Mouse (Mus musculus) myocyte (in vitro differentiated cells): Measurements from ENCODE around the gene Olig3. TPM values are rescaled to one million over a fixed set of nuclear protein-coding genes. Genes with fewer than 3 reads are reported as not detected.

Experiments used
- H3K27me3 ChIP-seq: one replicate; pipeline ENCODE4 v1.6.1; 2011; ENCODE audit not compliant: control insufficient read depth, insufficient read depth, insufficient read length
- H3K36me3 ChIP-seq: one replicate; pipeline ENCODE4 v1.6.1; 2011; ENCODE audit not compliant: control insufficient read depth, insufficient read depth
- H3K4me2 ChIP-seq: one replicate; pipeline ENCODE4 v1.6.1; 2011; ENCODE audit warnings: low read depth, control low read depth
- H3K4me3 ChIP-seq: one replicate; pipeline ENCODE4 v1.5.1; 2011; ENCODE audit warnings: mild to moderate bottlenecking, control low read depth, moderate library complexity
- H3K79me2 ChIP-seq: one replicate; pipeline ENCODE4 v1.6.1; 2011; ENCODE audit not compliant: control insufficient read depth, insufficient read depth
- H3ac ChIP-seq: one replicate; pipeline ENCODE4 v1.6.1; 2011; ENCODE audit not compliant: control insufficient read depth, insufficient read length
- CEBPB ChIP-seq: IDR thresholded peaks from 2 replicates; pipeline ENCODE4 v1.6.1; 2011; ENCODE audit warnings: mild to moderate bottlenecking, moderate library complexity; ENCODE audit not compliant: poor library complexity, insufficient read depth, severe bottlenecking
- E2F4 ChIP-seq: IDR thresholded peaks from one replicate; pipeline ENCODE4 v1.6.1; 2011; ENCODE audit warnings: mild to moderate bottlenecking, control low read depth, moderate library complexity; ENCODE audit not compliant: insufficient read depth
- MAX ChIP-seq: IDR thresholded peaks from one replicate; pipeline ENCODE4 v1.6.1; 2011; ENCODE audit warnings: low read depth, mild to moderate bottlenecking, control low read depth
- MYOD1 ChIP-seq, 3 experiments: IDR thresholded peaks; one replicate each; pipeline ENCODE4 v1.6.1; 2011; ENCODE audit warnings: control low read depth in 2 of 3, low read depth in 2 of 3, mild to moderate bottlenecking in 2 of 3, moderate library complexity in 1 of 3; ENCODE audit not compliant: insufficient read length in 2 of 3, control insufficient read depth in 1 of 3
- MYOG ChIP-seq, 3 experiments: IDR thresholded peaks; one replicate each; pipeline ENCODE4 v1.6.1; 2011; ENCODE audit warnings: control low read depth in 2 of 3, low read depth in 2 of 3, mild to moderate bottlenecking in 2 of 3; ENCODE audit not compliant: insufficient read length in 2 of 3, control insufficient read depth in 1 of 3, insufficient read depth in 1 of 3
- POLR2A ChIP-seq: IDR thresholded peaks from one replicate; pipeline ENCODE4 v1.6.1; 2011; ENCODE audit warnings: low read depth, mild to moderate bottlenecking, control low read depth, moderate library complexity; ENCODE audit not compliant: insufficient read length
- POLR2AphosphoS2 ChIP-seq: IDR thresholded peaks from one replicate; pipeline ENCODE4 v1.6.1; 2011; ENCODE audit warnings: low read depth, control low read depth; ENCODE audit not compliant: insufficient read length
- REST ChIP-seq: IDR thresholded peaks from one replicate; pipeline ENCODE4 v1.6.1; 2011; ENCODE audit warnings: mild to moderate bottlenecking, control low read depth, moderate library complexity; ENCODE audit not compliant: insufficient read depth, insufficient read length
- SRF ChIP-seq: IDR thresholded peaks from one replicate; pipeline ENCODE4 v1.6.1; 2011; ENCODE audit warnings: low read depth; ENCODE audit not compliant: control insufficient read depth, insufficient read length
- TCF12 ChIP-seq: IDR thresholded peaks from one replicate; pipeline ENCODE4 v1.6.1; 2011; ENCODE audit warnings: mild to moderate bottlenecking, control low read depth; ENCODE audit not compliant: poor library complexity, insufficient read depth, severe bottlenecking
- TCF3 ChIP-seq: IDR thresholded peaks from one replicate; pipeline ENCODE4 v1.6.1; 2011; ENCODE audit warnings: low read depth, control low read depth; ENCODE audit not compliant: insufficient read length
- USF1 ChIP-seq: IDR thresholded peaks from one replicate; pipeline ENCODE4 v1.6.1; 2011; ENCODE audit warnings: low read depth, mild to moderate bottlenecking, control low read depth, moderate library complexity
- polyA plus RNA-seq: library from polyadenylated mRNA; unstranded; fragments of >200 nt; fragmentation: generic; extraction: Trizol; gene quantifications from one replicate; pipeline ENCODE4 v1.2.1, GENCODE M21; 2012; ENCODE audit warnings: missing spikeins

The Olig3 gene
- polyA plus RNA-seq, 1 experiment = not detected

DNA sequence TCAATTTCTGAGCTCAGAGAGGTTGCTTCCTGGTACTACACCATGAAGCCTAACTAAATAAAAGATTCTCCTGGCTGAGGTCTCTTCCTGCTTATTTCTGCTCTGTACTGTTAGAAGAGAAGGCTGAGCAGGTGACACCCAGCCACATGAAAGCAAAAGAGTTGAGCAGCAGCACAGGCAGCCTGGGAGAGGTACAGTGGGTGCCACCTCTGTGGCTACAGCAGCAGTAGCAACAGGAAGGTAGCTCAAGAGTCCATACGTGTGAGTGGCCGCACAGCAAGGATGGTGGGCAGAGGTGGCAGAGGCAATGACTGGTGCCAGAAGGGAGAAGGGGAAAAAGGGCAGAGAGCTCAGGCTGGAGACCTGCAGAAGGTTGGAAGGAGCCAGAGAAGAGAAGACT lies 34.6 kb upstream of the Olig3 start:
- TF ChIP-seq MYOG (IDR thresholded peaks at IDR 0.05; ENCODE audit: control insufficient read depth in 1 of 3, insufficient read depth in 1 of 3, insufficient read length in 2 of 3, low read depth in 2 of 3) (no peak), REST (no peak), TCF12 (no peak), SRF (no peak), E2F4 (no peak), CEBPB (no peak), MAX (no peak), POLR2A (no peak)
- H3K4me2 ChIP-seq = no peak overlapping the region
- H3K36me3 ChIP-seq = no peaks in the 10 kb centered on the region
- H3K79me2 ChIP-seq = no peaks in the 10 kb centered on the region
- peaks cover 14% of the 10 kb centered on the region for H3K27me3 ChIP-seq
- no peak overlapping the region for H3K4me3 ChIP-seq
- H3ac ChIP-seq = no peak overlapping the region

- TF ChIP-seq MYOD1 (IDR thresholded peaks at IDR 0.05; ENCODE audit: control insufficient read depth in 1 of 3, insufficient read length in 2 of 3, low read depth in 2 of 3) (no peak), MAX (no peak), SRF (no peak), REST (no peak), TCF3 (no peak), CEBPB (no peak), USF1 (no peak), POLR2AphosphoS2 (no peak), E2F4 (no peak), TCF12 (no peak), MYOG (IDR thresholded peaks at IDR 0.05; ENCODE audit: control insufficient read depth in 1 of 3, insufficient read depth in 1 of 3, insufficient read length in 2 of 3, low read depth in 2 of 3) (no peak), POLR2A (no peak)
- H3K27me3 ChIP-seq = no peaks in the 10 kb centered on the region
- H3K4me2 ChIP-seq = no peak overlapping the region
- H3K79me2 ChIP-seq = no peaks in the 10 kb centered on the region
- H3ac ChIP-seq = no peak overlapping the region
- H3K36me3 ChIP-seq = no peaks in the 10 kb centered on the region
- H3K4me3 ChIP-seq = no peak overlapping the region
These were observed 27.0 kb upstream of the Olig3 start for GRCm38 (mm10) chr10:19329191-19329777.

- no peaks in the 10 kb centered on the region for H3K79me2 ChIP-seq
- no peak for TF ChIP-seq CEBPB
- no peaks in the 10 kb centered on the region for H3K27me3 ChIP-seq
- no peak overlapping the region for H3K4me2 ChIP-seq
- no peak overlapping the region for H3ac ChIP-seq
- no peaks in the 10 kb centered on the region for H3K36me3 ChIP-seq
- no peak overlapping the region for H3K4me3 ChIP-seq
These were observed 22.9 kb upstream of the Olig3 start for GRCm38 (mm10) chr10:19333425-19333824.

GRCm38 (mm10) chr10:19338695-19339630 lies 17.4 kb upstream of the Olig3 start:
- TF ChIP-seq TCF3 (no peak), REST (no peak), MYOD1 (IDR thresholded peaks at IDR 0.05; ENCODE audit: control insufficient read depth in 1 of 3, insufficient read length in 2 of 3, low read depth in 2 of 3) (no peak), SRF (no peak), TCF12 (no peak), POLR2AphosphoS2 (no peak), CEBPB (no peak), E2F4 (no peak), USF1 (no peak), MAX (no peak), POLR2A (no peak), MYOG (IDR thresholded peaks at IDR 0.05; ENCODE audit: control insufficient read depth in 1 of 3, insufficient read depth in 1 of 3, insufficient read length in 2 of 3, low read depth in 2 of 3) (no peak)
- H3K4me3 ChIP-seq = no peak overlapping the region
- H3ac ChIP-seq = no peak overlapping the region
- no peaks in the 10 kb centered on the region for H3K27me3 ChIP-seq
- H3K36me3 ChIP-seq = no peaks in the 10 kb centered on the region
- no peaks in the 10 kb centered on the region for H3K79me2 ChIP-seq
- H3K4me2 ChIP-seq = no peak overlapping the region

DNA sequence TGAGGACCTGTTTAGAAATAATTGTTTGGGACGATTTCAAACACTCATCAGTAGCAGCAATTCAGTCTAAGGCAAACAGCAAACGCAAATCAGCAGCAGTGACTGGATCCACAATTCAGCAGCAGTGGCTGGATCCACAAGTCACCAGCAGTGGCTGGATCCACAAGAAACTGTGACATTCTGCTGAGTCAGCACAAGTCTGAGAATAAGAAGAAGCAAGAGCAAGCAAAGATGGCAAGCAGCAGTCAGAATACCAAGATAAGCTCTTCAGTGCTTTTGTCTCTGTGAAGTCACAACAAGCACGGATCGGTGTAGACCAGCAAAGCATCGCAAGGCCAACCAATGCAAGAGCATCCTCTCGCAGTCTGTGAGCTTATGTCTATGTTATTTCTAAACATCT lies 12.3 kb upstream of the Olig3 start:
- no peak overlapping the region for H3K4me2 ChIP-seq
- no peak overlapping the region for H3K4me3 ChIP-seq
- no peaks in the 10 kb centered on the region for H3K79me2 ChIP-seq
- H3K27me3 ChIP-seq = no peaks in the 10 kb centered on the region
- TF ChIP-seq MYOG (IDR thresholded peaks at IDR 0.05; ENCODE audit: control insufficient read depth in 1 of 3, insufficient read depth in 1 of 3, insufficient read length in 2 of 3, low read depth in 2 of 3) = no peak
- H3ac ChIP-seq = no peak overlapping the region
- H3K36me3 ChIP-seq = no peaks in the 10 kb centered on the region
